Mouse (Mus musculus) MEL (cell line): ENCODE measurements at regions not wholly inside any gene's neighbourhood (a gene's known extent, or its start where the extent isn't known, plus 50 kb on each side); places are given as distances from the start of the nearest gene placed in this dataset.

Experiments used
- DNase-seq: peaks from one replicate; pipeline ENCODE4 v3.0.0; 2011; ENCODE audit warnings: low read depth, low spot score
- H3K27ac ChIP-seq: 2 replicates; pipeline ENCODE4 v1.5.1; 2012; ENCODE audit warnings: low read depth, mild to moderate bottlenecking, control low read depth, low read length, moderate library complexity; ENCODE audit not compliant: control insufficient read depth
- H3K27me3 ChIP-seq, 2 experiments: fragments of 150-350 bp in 1 of 2; sonication (generic) in 1 of 2; 2 replicates each; pipeline ENCODE4 v1.6.1; 2012; ENCODE audit warnings: low read length in 2 of 2, mild to moderate bottlenecking in 2 of 2, improper control_type of control experiment in 1 of 2, moderate library complexity in 1 of 2; ENCODE audit not compliant: insufficient read depth in 2 of 2, control insufficient read depth in 1 of 2
- H3K36me3 ChIP-seq, 2 experiments: 2 replicates each; pipeline ENCODE4 v1.6.1; 2012 to 2014; ENCODE audit warnings: low read length in 2 of 2, improper control_type of control experiment in 1 of 2, inconsistent platforms in 1 of 2, mild to moderate bottlenecking in 1 of 2; ENCODE audit not compliant: insufficient read depth in 2 of 2, control insufficient read depth in 1 of 2
- H3K4me1 ChIP-seq, 2 experiments: fragments of 150-350 bp in 1 of 2; sonication (generic) in 1 of 2; 2 replicates each; pipeline ENCODE4 v1.6.1; 2012; ENCODE audit warnings: low read length in 2 of 2, improper control_type of control experiment in 1 of 2, mild to moderate bottlenecking in 1 of 2; ENCODE audit not compliant: insufficient read depth in 2 of 2, control insufficient read depth in 1 of 2
- H3K4me3 ChIP-seq, 2 experiments: fragments of 150-350 bp in 1 of 2; sonication (generic) in 1 of 2; 2 replicates each; pipeline ENCODE4 v1.5.1; 2012; ENCODE audit warnings: low read depth in 2 of 2, low read length in 2 of 2, mild to moderate bottlenecking in 2 of 2, moderate library complexity in 2 of 2, control low read depth in 1 of 2, improper control_type of control experiment in 1 of 2; ENCODE audit not compliant: control insufficient read depth in 1 of 2, insufficient read depth in 1 of 2
- H3K79me2 ChIP-seq: 2 replicates; pipeline ENCODE4 v1.6.1; 2012; ENCODE audit warnings: mild to moderate bottlenecking, low read length, moderate library complexity; ENCODE audit not compliant: control insufficient read depth, poor library complexity, insufficient read depth
- H3K9ac ChIP-seq: 2 replicates; pipeline ENCODE4 v1.6.1; 2012; ENCODE audit warnings: low read depth, mild to moderate bottlenecking, control low read depth, low read length, moderate library complexity; ENCODE audit not compliant: control insufficient read depth, poor library complexity, severe bottlenecking
- H3K9me3 ChIP-seq: fragments of 150-350 bp; sonication (generic); replicated peaks from 2 replicates; pipeline ENCODE4 v1.6.1; 2012; ENCODE audit warnings: mild to moderate bottlenecking, low read length, improper control_type of control experiment, moderate library complexity; ENCODE audit not compliant: insufficient read depth
- BHLHE40 ChIP-seq: IDR thresholded peaks from 2 replicates; pipeline ENCODE4 v1.6.1; 2012; ENCODE audit warnings: low read depth, mild to moderate bottlenecking, inconsistent platforms, low read length, improper control_type of control experiment, borderline replicate concordance
- CHD1 ChIP-seq: IDR thresholded peaks from 2 replicates; pipeline ENCODE4 v1.6.1; 2012; ENCODE audit warnings: low read depth, mild to moderate bottlenecking, inconsistent platforms, low read length, improper control_type of control experiment
- CTCF ChIP-seq, 3 experiments: IDR thresholded peaks in 2 of 3; conservative IDR thresholded peaks in 1 of 3; 2 replicates each; pipeline ENCODE4 v1.5.1; 2011 to 2012; ENCODE audit warnings: low read length in 3 of 3, low read depth in 2 of 3, mild to moderate bottlenecking in 2 of 3, improper control_type of control experiment in 1 of 3, inconsistent platforms in 1 of 3, mixed read lengths in 1 of 3, moderate library complexity in 1 of 3; ENCODE audit not compliant: control insufficient read depth in 1 of 3, insufficient read depth in 1 of 3, poor library complexity in 1 of 3, severe bottlenecking in 1 of 3
- E2F4 ChIP-seq: IDR thresholded peaks from 2 replicates; pipeline ENCODE4 v1.6.1; 2011; ENCODE audit warnings: low read depth, low read length, improper control_type of control experiment, borderline replicate concordance
- ELF1 ChIP-seq: IDR thresholded peaks from 2 replicates; pipeline ENCODE4 v1.6.1; 2014; ENCODE audit warnings: low read depth, mild to moderate bottlenecking, inconsistent platforms, low read length, improper control_type of control experiment, moderate library complexity
- ETS1 ChIP-seq: IDR thresholded peaks from 2 replicates; pipeline ENCODE4 v1.6.1; 2012; ENCODE audit warnings: low read depth, mild to moderate bottlenecking, inconsistent platforms, low read length, improper control_type of control experiment, moderate library complexity
- GABPA ChIP-seq: IDR thresholded peaks from 2 replicates; pipeline ENCODE4 v1.6.1; 2012; ENCODE audit warnings: low read depth, mild to moderate bottlenecking, inconsistent platforms, low read length, improper control_type of control experiment, moderate library complexity
- GATA1 ChIP-seq: IDR thresholded peaks from 2 replicates; pipeline ENCODE4 v1.6.1; 2011; ENCODE audit warnings: low read depth, low read length, improper control_type of control experiment
- HCFC1 ChIP-seq: IDR thresholded peaks from 2 replicates; pipeline ENCODE4 v1.6.1; 2012; ENCODE audit warnings: low read depth, mild to moderate bottlenecking, inconsistent platforms, low read length, improper control_type of control experiment, moderate library complexity
- JUND ChIP-seq: IDR thresholded peaks from 2 replicates; pipeline ENCODE4 v1.6.1; 2011; ENCODE audit warnings: low read depth, mild to moderate bottlenecking, improper control_type of control experiment, low read length
- KAT2A ChIP-seq: conservative IDR thresholded peaks from 2 replicates; pipeline ENCODE4 v1.6.1; 2012; ENCODE audit warnings: low read depth, low read length, improper control_type of control experiment, inconsistent platforms
- MAX ChIP-seq: IDR thresholded peaks from 2 replicates; pipeline ENCODE4 v1.6.1; 2011; ENCODE audit warnings: low read length, improper control_type of control experiment
- MYC ChIP-seq: IDR thresholded peaks from 2 replicates; pipeline ENCODE4 v1.6.1; 2011; ENCODE audit warnings: low read depth, mild to moderate bottlenecking, low read length, improper control_type of control experiment, moderate library complexity
- NELFE ChIP-seq: IDR thresholded peaks from 2 replicates; pipeline ENCODE4 v1.6.1; 2011; ENCODE audit warnings: low read depth, low read length, improper control_type of control experiment
- NRF1 ChIP-seq: IDR thresholded peaks from 2 replicates; pipeline ENCODE4 v1.6.1; 2014; ENCODE audit warnings: low read depth, mild to moderate bottlenecking, inconsistent platforms, low read length, improper control_type of control experiment, moderate library complexity; ENCODE audit not compliant: poor library complexity, insufficient read depth, severe bottlenecking
- RAD21 ChIP-seq: IDR thresholded peaks from 2 replicates; pipeline ENCODE4 v1.6.1; 2011; ENCODE audit warnings: mild to moderate bottlenecking, low read depth, low read length, improper control_type of control experiment
- RCOR1 ChIP-seq: IDR thresholded peaks from 2 replicates; pipeline ENCODE4 v1.6.1; 2012; ENCODE audit warnings: low read depth, mild to moderate bottlenecking, inconsistent platforms, low read length, improper control_type of control experiment
- SIN3A ChIP-seq: IDR thresholded peaks from 2 replicates; pipeline ENCODE4 v1.6.1; 2012; ENCODE audit warnings: low read length, improper control_type of control experiment, inconsistent platforms
- SMC3 ChIP-seq: IDR thresholded peaks from 2 replicates; pipeline ENCODE4 v1.6.1; 2011; ENCODE audit warnings: low read depth, low read length, improper control_type of control experiment
- TCF12 ChIP-seq: IDR thresholded peaks from 2 replicates; pipeline ENCODE4 v1.6.1; 2014; ENCODE audit warnings: low read depth, mild to moderate bottlenecking, inconsistent platforms, low read length, improper control_type of control experiment, moderate library complexity
- USF2 ChIP-seq, 2 experiments: IDR thresholded peaks; 2 replicates each; pipeline ENCODE4 v1.6.1; 2011 to 2012; ENCODE audit warnings: improper control_type of control experiment in 2 of 2, low read length in 2 of 2, borderline replicate concordance in 1 of 2, inconsistent platforms in 1 of 2, low read depth in 1 of 2, mild to moderate bottlenecking in 1 of 2; ENCODE audit not compliant: insufficient read depth in 1 of 2
- ZC3H11A ChIP-seq: IDR thresholded peaks from 2 replicates; pipeline ENCODE4 v1.6.1; 2012; ENCODE audit warnings: low read depth, mild to moderate bottlenecking, inconsistent platforms, low read length, improper control_type of control experiment
- ZKSCAN1 ChIP-seq: IDR thresholded peaks from 2 replicates; pipeline ENCODE4 v1.6.1; 2012; ENCODE audit warnings: low read depth, mild to moderate bottlenecking, inconsistent platforms, low read length, improper control_type of control experiment, moderate library complexity
- ZMIZ1 ChIP-seq: IDR thresholded peaks from 2 replicates; pipeline ENCODE4 v1.6.1; 2012; ENCODE audit warnings: low read depth, mild to moderate bottlenecking, inconsistent platforms, low read length, improper control_type of control experiment, moderate library complexity
- ZNF384 ChIP-seq: IDR thresholded peaks from 2 replicates; pipeline ENCODE4 v1.6.1; 2012; ENCODE audit warnings: low read depth, mild to moderate bottlenecking, inconsistent platforms, low read length, improper control_type of control experiment

DNA sequence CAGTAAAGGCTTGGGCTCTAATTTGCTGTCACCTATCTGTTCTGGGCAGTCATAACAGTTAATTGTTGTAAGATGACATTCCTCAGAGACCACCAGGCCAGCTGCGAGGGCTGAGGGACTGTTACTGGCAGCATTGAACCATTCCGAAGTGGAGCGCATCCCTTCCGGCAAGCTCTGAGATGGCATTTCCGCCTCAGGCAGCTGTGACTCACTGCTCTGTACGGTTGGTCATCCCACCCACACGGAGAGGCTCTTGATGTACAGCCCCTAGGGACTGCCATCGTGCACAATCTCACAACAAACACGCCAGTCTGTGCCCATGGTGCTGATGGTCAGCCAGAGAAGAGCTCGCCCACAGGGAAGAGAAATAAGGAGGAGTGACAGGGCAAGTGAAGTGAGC, 342.0 kb downstream of the Mroh4 start:
- H3K4me3 ChIP-seq = no peak overlapping the region

GRCm38 (mm10) chr15:74287492-74287891, 348.7 kb downstream of the Mroh4 start:
- H3K9ac ChIP-seq = no peak overlapping the region
- DNase-seq = no peak
- no peaks in the 10 kb centered on the region for H3K4me1 ChIP-seq
- H3K4me3 ChIP-seq = no peak overlapping the region
- H3K79me2 ChIP-seq = no peaks in the 10 kb centered on the region
- H3K27ac ChIP-seq = no peak overlapping the region
- no peaks in the 10 kb centered on the region for H3K27me3 ChIP-seq
- no peaks in the 10 kb centered on the region for H3K9me3 ChIP-seq
- no peaks in the 10 kb centered on the region for H3K36me3 ChIP-seq
- TF ChIP-seq SIN3A (no peak), CTCF (IDR thresholded peaks at IDR 0.05 in 2 of 3, conservative IDR thresholded peaks at IDR 0.05 in 1 of 3; ENCODE audit: control insufficient read depth in 1 of 3, insufficient read depth in 1 of 3, low read depth in 2 of 3, low read length in 3 of 3, poor library complexity in 1 of 3, severe bottlenecking in 1 of 3) (no peak), NRF1 (no peak), GABPA (no peak), JUND (no peak), SMC3 (no peak), E2F4 (no peak), MYC (no peak), ZNF384 (no peak), CHD1 (no peak), ETS1 (no peak), ZKSCAN1 (no peak), NELFE (no peak), TCF12 (no peak), ZMIZ1 (no peak), ELF1 (no peak), USF2 (IDR thresholded peaks at IDR 0.05; ENCODE audit: borderline replicate concordance in 1 of 2, insufficient read depth in 1 of 2, low read depth in 1 of 2, low read length in 2 of 2) (no peak), GATA1 (no peak)

More for the DNA sequence above, 342.0 kb downstream of the Mroh4 start:
- H3K27ac ChIP-seq = no peak overlapping the region
- no peaks in the 10 kb centered on the region for H3K36me3 ChIP-seq
- no peak overlapping the region for H3K9ac ChIP-seq
- H3K9me3 ChIP-seq = no peaks in the 10 kb centered on the region
- no peak for DNase-seq
- TF ChIP-seq BHLHE40 (no peak), USF2 (IDR thresholded peaks at IDR 0.05; ENCODE audit: borderline replicate concordance in 1 of 2, insufficient read depth in 1 of 2, low read depth in 1 of 2, low read length in 2 of 2) (no peak), RCOR1 (no peak), ETS1 (no peak), RAD21 (no peak), ZMIZ1 (no peak), ZC3H11A (no peak), MAX (no peak), KAT2A (no peak), GABPA (no peak), HCFC1 (no peak), SIN3A (no peak)
- H3K4me1 ChIP-seq = no peaks in the 10 kb centered on the region
- no peaks in the 10 kb centered on the region for H3K79me2 ChIP-seq
- no peaks in the 10 kb centered on the region for H3K27me3 ChIP-seq
